Mouse (Mus musculus): Measurements from ENCODE around the gene Smad3.

GRCm38 (mm10) chr9:63731114-63731828 lies 26.5 kb downstream of the Smad3 start:
- TF ChIP-seq CTCF (IDR thresholded peaks at IDR 0.05; ENCODE audit: insufficient read depth, low read depth, low read length) (no peak), POLR2A (IDR thresholded peaks at IDR 0.05; ENCODE audit: insufficient read depth, low read depth, low read length) (no peak)
